ENCODE assay signal across 9 mouse cellular contexts in the genomic region with DNA sequence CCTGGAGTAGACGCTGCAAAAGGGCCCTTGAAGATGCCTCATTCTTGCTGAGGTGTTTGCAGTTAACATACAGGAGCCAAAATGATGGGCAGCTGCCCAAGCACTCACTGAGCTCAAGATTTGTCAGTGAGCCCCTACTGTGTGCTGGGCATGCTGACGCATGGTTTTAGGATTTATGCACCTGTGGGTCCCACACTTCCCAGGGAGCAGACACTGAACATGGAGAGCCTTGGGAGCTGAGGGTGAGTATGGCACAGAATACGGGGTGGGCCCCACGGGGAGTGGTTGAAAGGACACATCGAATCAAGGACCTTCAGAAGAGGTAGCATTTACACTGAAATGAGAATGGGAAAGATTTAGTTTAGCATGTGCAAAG. TPM values are rescaled to one million over a fixed set of nuclear protein-coding genes. Genes with fewer than 3 reads are reported as not detected.
DNase-seq lines count a peak whose midpoint lies in the region; ATAC-seq and TF ChIP-seq lines count a peak whose summit lies in the region.
"Had no signal": no experiment of that assay in that cellular context is flagged by ENCODE, and none has a peak within 500 bp of the region (broad histone marks: within the 10 kb centered on the region; RNA-seq: fewer than 3 reads in every experiment).

No protein-coding gene starts in this region.

- TF ChIP-seq CTCF in lung, postnatal 0 days (IDR thresholded peaks at IDR 0.05) = no peak
- TF ChIP-seq CTCF in lung, adult 2 months (IDR thresholded peaks at IDR 0.05; ENCODE audit: insufficient read depth, low read length) = no peak

- H3K9ac ChIP-seq in heart, embryonic 11.5 days (ENCODE audit: low read depth, low read length) = 0 out of 2 replicates have a peak overlapping the region, but pooled peaks have one; percentile 5
- H3K9ac ChIP-seq in lung, postnatal 0 days (replicated peaks; ENCODE audit: low read depth) = no peak overlapping the region
- no peak overlapping the region for H3K9ac ChIP-seq in hindbrain, embryonic 14.5 days
- H3K9ac ChIP-seq in stomach, embryonic 14.5 days (replicated peaks; ENCODE audit: low read depth, low read length) = no peak overlapping the region

- no peaks in the 10 kb centered on the region for H3K27me3 ChIP-seq in heart, embryonic 11.5 days (ENCODE audit: control insufficient read depth, insufficient read depth, low read length)
- no peaks in the 10 kb centered on the region for H3K27me3 ChIP-seq in lung, postnatal 0 days (replicated peaks; ENCODE audit: insufficient read depth, low read length)
- no peaks in the 10 kb centered on the region for H3K27me3 ChIP-seq in hindbrain, embryonic 14.5 days (ENCODE audit: control insufficient read depth, insufficient read depth, low read length)
- H3K27me3 ChIP-seq in stomach, embryonic 14.5 days (ENCODE audit: control insufficient read depth, insufficient read depth, low read length) = no peaks in the 10 kb centered on the region

- no peak for DNase-seq in heart, postnatal 14 days
- no peak for DNase-seq in lung, postnatal 0 days (ENCODE audit: low spot score)
- DNase-seq in lung, adult 2 months = no peak
- DNase-seq in hindbrain, embryonic 14.5 days (ENCODE audit: low spot score) = no peak
- no peak for DNase-seq in cerebellum, postnatal 36 days
- no peak for DNase-seq in embryo, embryonic 10 days (ENCODE audit: low spot score)

- TF ChIP-seq POLR2A in lung, adult 2 months (IDR thresholded peaks at IDR 0.05; ENCODE audit: borderline replicate concordance, extremely low read depth, low read depth, low read length) = no peak

- H3K36me3 ChIP-seq in heart, embryonic 11.5 days (ENCODE audit: control insufficient read depth, insufficient read depth, low read length) = no peaks in the 10 kb centered on the region
- no peaks in the 10 kb centered on the region for H3K36me3 ChIP-seq in lung, postnatal 0 days (ENCODE audit: insufficient read depth, low read length)
- H3K36me3 ChIP-seq in hindbrain, embryonic 14.5 days (replicated peaks; ENCODE audit: control insufficient read depth, insufficient read depth) = no peaks in the 10 kb centered on the region
- no peaks in the 10 kb centered on the region for H3K36me3 ChIP-seq in stomach, embryonic 14.5 days (ENCODE audit: control insufficient read depth, insufficient read depth, low read length)

- no peak overlapping the region for H3K4me3 ChIP-seq in heart, embryonic 11.5 days (ENCODE audit: low read depth, low read length)
- H3K4me3 ChIP-seq in lung, postnatal 0 days (ENCODE audit: low read depth, low read length) = no peak overlapping the region
- H3K4me3 ChIP-seq in lung, adult 2 months (replicated peaks; ENCODE audit: extremely low read depth, low read depth, low read length) = no peak overlapping the region
- H3K4me3 ChIP-seq in hindbrain, embryonic 14.5 days (replicated peaks; ENCODE audit: low read length) = no peak overlapping the region
- H3K4me3 ChIP-seq in stomach, embryonic 14.5 days (ENCODE audit: low read depth, low read length) = no peak overlapping the region

- intact Hi-C loops in heart, postnatal 14 days (cut with DNase I) = no loop called here

- H3K27ac ChIP-seq in heart, embryonic 11.5 days (ENCODE audit: low read depth, low read length) = no peak overlapping the region
- H3K27ac ChIP-seq in lung, postnatal 0 days (ENCODE audit: low read length) = no peak overlapping the region
- peak overlapping the region; percentile 78 for H3K27ac ChIP-seq in hindbrain, embryonic 14.5 days
- H3K27ac ChIP-seq in stomach, embryonic 14.5 days (ENCODE audit: low read length) = peak overlapping the region; percentile 52; the same call in 1 of the 2 replicates

- 66% methylated on average over 5 of the region's 5 CpGs for WGBS in heart, embryonic 11.5 days (ENCODE audit: insufficient replicate concordance)
- WGBS in lung, postnatal 0 days = 60% methylated on average over 5 of the region's 5 CpGs
- 67% methylated on average over 5 of the region's 5 CpGs for WGBS in lung, adult 2 months
- 72% methylated on average over 5 of the region's 5 CpGs for WGBS in hindbrain, embryonic 14.5 days
- 72% methylated on average over 5 of the region's 5 CpGs for WGBS in stomach, embryonic 14.5 days

- no peak for TF ChIP-seq EP300 in lung, postnatal 0 days (IDR thresholded peaks at IDR 0.05)

- peaks cover 4% of the 10 kb centered on the region; the same call in 1 of the 2 replicates for H3K4me1 ChIP-seq in heart, embryonic 11.5 days (ENCODE audit: control insufficient read depth, insufficient read depth, low read length)
- H3K4me1 ChIP-seq in lung, postnatal 0 days (ENCODE audit: insufficient read depth, low read depth, low read length) = no peaks in the 10 kb centered on the region
- 0 out of 2 replicates have a peak, but pooled peaks cover 6% of the 10 kb centered on the region for H3K4me1 ChIP-seq in lung, adult 2 months (ENCODE audit: control insufficient read depth, insufficient read depth, low read length)
- H3K4me1 ChIP-seq in hindbrain, embryonic 14.5 days (replicated peaks; ENCODE audit: control insufficient read depth, insufficient read depth, low read length) = peaks cover 4% of the 10 kb centered on the region; the same call in 1 of the 2 replicates
- peaks cover 5% of the 10 kb centered on the region; the same call in 1 of the 2 replicates for H3K4me1 ChIP-seq in stomach, embryonic 14.5 days (ENCODE audit: control insufficient read depth, insufficient read depth, low read length)

- H3K4me2 ChIP-seq in heart, embryonic 11.5 days = no peak overlapping the region
- H3K4me2 ChIP-seq in lung, postnatal 0 days (replicated peaks; ENCODE audit: low read depth, low read length) = 0 out of 2 replicates have a peak overlapping the region, but pooled peaks have one; percentile 14
- peak overlapping the region; percentile 9; the same call in 1 of the 2 replicates for H3K4me2 ChIP-seq in hindbrain, embryonic 14.5 days (replicated peaks)
- H3K4me2 ChIP-seq in stomach, embryonic 14.5 days (replicated peaks; ENCODE audit: low read depth, low read length) = no peak overlapping the region

- no peak for ATAC-seq in heart, embryonic 11.5 days (replicated peaks; ENCODE audit: insufficient number of reproducible peaks, low FRiP score, low TSS enrichment)
- ATAC-seq in lung, postnatal 0 days = no peak
- peak; percentile 25 for ATAC-seq in hindbrain, embryonic 14.5 days (ENCODE audit: low FRiP score)
- ATAC-seq in stomach, embryonic 14.5 days (ENCODE audit: insufficient number of reproducible peaks, insufficient read depth, low FRiP score, low read depth) = no peak

- H3K9me3 ChIP-seq in heart, embryonic 11.5 days (replicated peaks; ENCODE audit: control insufficient read depth, low read length) = no peaks in the 10 kb centered on the region
- no peaks in the 10 kb centered on the region for H3K9me3 ChIP-seq in lung, postnatal 0 days (ENCODE audit: low read length)
- no peaks in the 10 kb centered on the region for H3K9me3 ChIP-seq in hindbrain, embryonic 14.5 days (ENCODE audit: control insufficient read depth, low read length)
- H3K9me3 ChIP-seq in stomach, embryonic 14.5 days (ENCODE audit: control insufficient read depth, low read depth, low read length) = no peaks in the 10 kb centered on the region

RNA-seq across cellular contexts. Expression of a gene that starts 0.2 kb away (rescaled TPM):
- 0.07 and 0.10 TPM in 2 replicates for polyA plus RNA-seq in heart, embryonic 11.5 days (2014; fragmentation: Nextera tagmentation; extraction: Ambion mirVana)
- total RNA-seq in heart, postnatal 14 days (2021) = under 1 TPM; 0.62 to 0.88 TPM
- polyA plus RNA-seq in lung, postnatal 0 days (2015; fragmentation: Nextera tagmentation; extraction: Ambion mirVana) = 0.05 and 0.13 TPM in 2 replicates
- 0.97 and 1.0 TPM in 2 replicates for polyA plus RNA-seq in lung, adult 2 months (2012; rRNA removed)
- polyA plus RNA-seq in hindbrain, embryonic 14.5 days (2014; fragmentation: Nextera tagmentation; extraction: Ambion mirVana) = 2.4 and 2.7 TPM in 2 replicates
- 0.14 TPM in 2 replicates for polyA plus RNA-seq in stomach, embryonic 14.5 days (2014; fragmentation: Nextera tagmentation; extraction: Ambion mirVana)
- total RNA-seq: liver, adult 2 months had no signal
- polyA plus RNA-seq: liver, adult 2 months had no signal

Comparison
In these comparisons a context has a peak if more than half of its experiments do, and no peak if none do; other contexts are left out.
1. H3K27ac ChIP-seq: peak in hindbrain, embryonic 14.5 days (single experiment) and stomach, embryonic 14.5 days (single experiment); none in heart, embryonic 11.5 days (single experiment) and lung, postnatal 0 days (single experiment).
2. H3K4me2 ChIP-seq: peak in lung, postnatal 0 days (single experiment) and hindbrain, embryonic 14.5 days (single experiment); none in heart, embryonic 11.5 days (single experiment) and stomach, embryonic 14.5 days (single experiment).